Mouse (Mus musculus) urinary bladder, postnatal 14 days (tissue): ENCODE results near the gene Rab8b.
"Not testable (repeated sequence)": the region's sequence is repeated elsewhere in the genome, so short reads cannot be mapped to it uniquely, and the experiment has no call there.

Experiments
- DNase-seq: peaks from one replicate; pipeline ENCODE4 v3.0.0; 2021; ENCODE audit warnings: low spot score

Gene Rab8b

DNA sequence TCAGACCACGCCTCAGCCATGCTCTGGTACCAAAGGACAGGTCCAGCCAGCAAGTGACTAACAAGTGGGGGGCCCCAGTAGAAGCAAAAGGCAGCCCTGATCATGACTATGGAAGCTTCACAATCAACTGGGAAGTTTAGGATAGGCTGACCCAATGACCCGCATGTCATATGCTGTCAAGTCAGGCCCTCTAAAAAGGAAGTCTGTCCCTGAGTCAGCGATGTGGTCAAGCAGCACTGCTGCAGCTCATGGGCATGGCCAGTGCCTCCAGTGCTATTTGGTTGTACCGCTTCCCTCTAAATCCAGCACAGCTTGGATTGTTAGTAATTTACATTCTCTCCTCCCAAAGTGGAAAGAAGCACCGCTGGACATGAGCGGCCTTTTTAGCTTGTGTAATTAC is 32.7 kb downstream of the Rab8b start:
- peak; percentile 29 for DNase-seq

DNA sequence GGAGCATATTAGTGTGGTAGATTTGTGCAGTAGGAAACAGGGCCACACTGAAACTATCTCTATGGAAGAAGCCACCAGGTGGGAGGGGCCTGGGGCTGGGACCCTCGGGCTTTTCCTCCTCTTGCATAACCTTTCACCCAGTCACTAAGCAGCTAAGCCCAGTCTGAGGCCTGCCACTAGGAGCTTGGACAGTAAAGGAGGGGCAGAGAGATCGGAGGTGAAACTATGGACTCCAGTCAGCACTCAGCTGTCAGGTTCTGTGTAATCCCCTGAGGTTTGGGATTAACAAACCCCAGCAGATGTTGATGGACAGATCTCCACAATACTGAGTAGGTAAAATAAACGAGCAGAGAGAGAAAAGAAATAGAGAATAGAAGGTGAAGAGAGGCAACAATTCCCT is 33.1 kb downstream of the Rab8b start:
- DNase-seq = no peak

DNA sequence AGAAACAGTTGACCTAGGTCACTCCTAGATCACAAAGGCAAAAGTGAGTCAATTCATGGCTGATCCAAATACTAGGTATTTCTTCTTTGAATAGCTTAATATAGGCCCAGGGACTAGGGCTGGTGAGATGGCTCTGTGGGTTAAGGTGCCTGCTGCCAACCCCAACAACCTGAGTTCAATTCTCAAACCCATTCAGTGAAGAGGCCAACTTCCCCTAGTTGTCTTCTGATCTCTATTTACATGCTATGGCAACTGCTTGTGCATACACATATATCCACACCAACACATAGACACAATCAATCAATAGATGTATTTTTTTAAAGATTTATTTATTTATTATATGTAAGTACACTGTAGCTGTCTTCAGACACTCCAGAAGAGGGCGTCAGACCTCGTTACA is 34.9 kb downstream of the Rab8b start:
- no peak for DNase-seq

DNA sequence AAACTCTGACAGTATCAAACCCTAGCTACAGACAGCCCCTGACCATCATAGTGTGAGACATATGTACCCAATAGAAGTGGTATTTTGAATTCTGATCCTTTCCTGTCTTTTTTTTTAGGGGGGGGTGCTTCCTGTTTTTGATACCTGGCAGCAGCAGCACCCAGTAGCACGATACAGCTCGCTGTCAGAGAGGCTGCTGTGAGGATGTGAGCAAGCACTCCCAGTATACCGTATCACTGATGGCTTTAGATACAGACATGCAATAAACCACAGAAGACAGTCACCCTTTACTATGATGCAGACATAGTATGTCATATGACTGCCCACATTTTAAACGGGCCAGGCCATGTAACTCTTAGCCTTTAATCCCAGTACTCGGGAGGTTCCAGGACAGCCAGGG is 36.0 kb downstream of the Rab8b start:
- no peak for DNase-seq

DNA sequence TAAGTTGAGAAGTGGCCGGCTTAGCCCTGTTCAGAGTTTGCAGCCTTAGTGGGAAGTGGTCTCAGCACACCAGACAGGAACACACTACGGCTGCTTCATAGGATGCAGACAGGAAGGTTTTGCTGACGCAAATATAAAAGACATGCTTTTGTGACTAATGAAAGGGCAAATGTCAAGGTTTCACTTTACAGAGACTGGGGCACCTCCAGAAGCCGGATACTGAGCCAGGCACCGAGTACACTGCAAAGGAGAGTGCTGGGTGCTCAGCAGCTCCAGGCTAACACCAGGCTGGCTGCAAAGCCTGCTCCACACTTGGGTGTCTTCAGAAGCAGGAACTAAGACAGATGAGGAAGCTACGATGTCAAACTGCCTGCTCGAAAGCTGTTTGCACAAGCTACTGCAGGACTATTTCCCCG is 37.1 kb downstream of the Rab8b start:
- DNase-seq = no peak

DNA sequence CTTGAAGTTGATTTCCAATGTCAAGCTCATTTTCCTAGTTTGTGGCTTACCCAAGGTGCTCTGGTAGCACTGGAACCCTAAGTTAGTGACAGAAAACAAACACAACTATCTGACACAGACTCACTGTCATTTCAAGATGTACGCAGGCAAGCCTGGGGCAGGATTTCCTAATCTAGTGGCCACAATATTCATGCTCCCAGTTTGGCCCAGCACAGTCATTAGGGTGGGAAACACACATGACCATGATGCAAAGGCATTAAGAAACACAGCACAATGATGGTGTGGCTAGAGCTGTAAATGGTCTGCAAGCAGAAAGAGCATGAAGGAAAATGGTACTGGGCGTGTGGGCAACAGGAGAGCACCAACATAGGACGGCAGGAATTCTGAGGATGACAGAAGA is 37.6 kb downstream of the Rab8b start:
- DNase-seq = no peak

DNA sequence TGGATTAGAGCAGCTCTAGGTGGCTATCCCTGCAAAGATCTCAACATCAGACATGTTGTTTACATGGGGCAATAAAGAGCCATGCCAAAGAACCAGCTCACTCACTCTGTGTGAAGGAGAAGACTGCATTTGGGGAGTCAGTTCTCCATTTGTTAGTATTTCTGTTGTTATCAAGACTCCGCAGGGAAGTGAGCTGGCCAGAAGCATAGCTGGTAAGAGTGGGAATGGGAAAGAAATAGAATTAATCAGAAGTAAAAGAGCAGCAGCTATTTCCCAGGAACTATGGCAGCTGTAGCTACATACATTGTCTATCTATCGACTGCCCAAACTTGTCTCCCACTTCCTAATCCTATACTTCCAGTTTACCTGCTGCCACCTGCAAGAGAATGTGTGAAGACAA is 38.7 kb downstream of the Rab8b start:
- no peak for DNase-seq

DNA sequence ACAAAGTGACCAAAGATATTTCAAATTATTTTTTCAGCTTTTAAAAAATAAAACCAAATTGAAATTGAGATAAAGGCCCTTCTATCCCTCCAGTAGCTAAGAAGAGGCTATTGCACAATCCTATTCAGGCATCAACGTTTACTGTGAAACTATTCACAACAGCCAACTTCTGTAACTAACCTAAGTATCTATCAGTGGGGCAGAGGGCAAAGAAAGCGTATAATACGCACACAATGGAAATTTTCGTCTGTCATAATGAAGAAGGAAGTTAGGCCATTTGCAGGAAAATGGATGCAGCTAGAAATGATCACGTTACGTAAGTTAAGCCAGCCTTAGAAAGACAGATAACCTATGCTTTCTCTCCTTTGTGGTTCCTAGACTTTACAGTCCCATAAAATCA is 40.0 kb downstream of the Rab8b start:
- no peak for DNase-seq

DNA sequence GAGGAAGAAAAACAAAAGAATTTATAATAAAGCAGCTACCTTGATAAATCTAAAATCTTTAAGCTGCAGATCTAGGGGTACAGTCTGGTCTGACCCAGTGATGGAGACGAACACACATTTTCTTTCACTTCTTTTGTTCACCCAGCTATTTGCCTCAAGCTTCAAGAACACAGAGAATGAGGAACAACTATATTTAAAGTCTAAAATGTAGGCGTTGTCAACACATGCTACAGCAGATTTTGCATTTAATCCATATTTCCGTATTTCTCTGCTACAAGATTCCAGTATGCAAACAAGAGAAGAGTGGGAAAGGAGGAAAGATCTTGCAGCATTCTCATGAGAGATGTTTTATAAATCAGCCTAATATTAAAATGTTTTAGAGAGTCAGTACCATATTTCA is 40.6 kb downstream of the Rab8b start:
- DNase-seq = no peak

DNA sequence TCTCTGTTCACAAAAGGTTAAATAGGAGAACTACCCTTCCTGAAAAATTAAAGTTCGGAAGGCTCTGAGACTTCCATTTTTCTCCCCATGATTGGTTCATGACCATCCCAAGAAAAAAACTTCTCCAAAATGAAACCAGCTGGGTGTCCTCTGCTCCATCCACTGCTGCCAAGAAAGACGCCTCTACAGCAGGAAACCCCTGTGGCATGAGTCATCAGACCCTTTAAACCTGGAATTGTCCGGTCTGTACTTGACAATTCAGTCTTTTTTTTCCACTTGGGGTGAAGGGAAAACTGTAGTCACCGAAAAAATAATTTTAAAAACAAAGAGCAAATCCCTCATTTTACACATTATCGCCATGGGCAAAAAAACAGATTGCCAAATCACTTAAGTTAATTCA is 42.9 kb downstream of the Rab8b start:
- DNase-seq = peak; percentile 48

DNA sequence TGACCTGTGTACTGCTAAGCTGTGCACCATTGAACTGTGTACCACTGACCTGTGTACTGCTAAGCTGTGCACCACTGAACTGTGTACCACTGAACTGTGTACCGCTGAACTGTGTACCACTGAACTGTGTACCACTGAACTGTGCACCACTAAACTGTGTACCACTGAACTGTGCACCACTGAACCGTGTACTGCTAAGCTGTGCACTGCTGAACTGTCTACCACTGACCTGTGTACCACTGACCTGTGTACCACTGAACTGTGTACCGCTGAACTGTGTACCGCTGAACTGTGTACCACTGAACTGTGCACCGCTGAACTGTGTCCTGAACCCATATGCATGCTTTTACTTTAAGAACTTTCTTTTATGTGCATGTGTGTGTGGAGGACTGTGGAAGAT is 45.2 kb downstream of the Rab8b start:
- no peak for DNase-seq

DNA sequence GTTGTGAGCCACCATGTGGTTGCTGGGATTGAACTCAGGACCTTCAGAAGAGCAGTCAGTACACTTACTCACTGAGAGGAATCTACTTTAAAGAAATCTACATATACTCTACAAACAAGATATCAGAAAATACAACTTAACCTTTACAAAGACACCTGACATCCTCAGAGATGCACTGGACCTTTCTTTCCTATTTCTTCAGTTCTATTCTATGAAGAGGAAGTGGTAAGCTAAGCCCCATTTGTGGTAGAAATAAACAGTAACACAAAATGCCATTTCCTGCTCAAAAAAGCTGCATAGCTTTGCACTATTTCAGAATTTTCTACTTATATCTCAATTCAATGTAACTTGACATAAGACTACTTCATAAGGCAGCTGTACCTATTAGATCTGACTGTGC is 46.0 kb downstream of the Rab8b start:
- no peak for DNase-seq

DNA sequence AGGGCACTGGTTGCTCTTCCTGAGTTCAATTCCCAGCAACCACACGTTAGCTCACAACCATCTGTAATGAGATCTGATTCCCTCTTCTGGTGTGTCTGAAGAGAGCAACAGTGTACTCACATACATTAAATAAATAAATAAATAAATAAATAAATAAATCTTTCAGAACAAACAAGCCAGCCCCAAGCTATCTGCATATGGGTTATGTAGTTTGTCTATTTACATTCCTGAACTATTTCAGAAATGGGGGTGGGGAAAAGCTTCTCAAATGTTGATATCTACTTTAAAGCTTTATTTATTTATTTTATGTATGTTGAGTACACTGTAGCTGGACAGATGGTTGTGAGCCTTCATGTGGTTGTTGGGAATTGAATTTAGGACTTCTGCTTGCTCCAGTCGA is 46.5 kb downstream of the Rab8b start:
- not testable (repeated sequence) for DNase-seq

DNA sequence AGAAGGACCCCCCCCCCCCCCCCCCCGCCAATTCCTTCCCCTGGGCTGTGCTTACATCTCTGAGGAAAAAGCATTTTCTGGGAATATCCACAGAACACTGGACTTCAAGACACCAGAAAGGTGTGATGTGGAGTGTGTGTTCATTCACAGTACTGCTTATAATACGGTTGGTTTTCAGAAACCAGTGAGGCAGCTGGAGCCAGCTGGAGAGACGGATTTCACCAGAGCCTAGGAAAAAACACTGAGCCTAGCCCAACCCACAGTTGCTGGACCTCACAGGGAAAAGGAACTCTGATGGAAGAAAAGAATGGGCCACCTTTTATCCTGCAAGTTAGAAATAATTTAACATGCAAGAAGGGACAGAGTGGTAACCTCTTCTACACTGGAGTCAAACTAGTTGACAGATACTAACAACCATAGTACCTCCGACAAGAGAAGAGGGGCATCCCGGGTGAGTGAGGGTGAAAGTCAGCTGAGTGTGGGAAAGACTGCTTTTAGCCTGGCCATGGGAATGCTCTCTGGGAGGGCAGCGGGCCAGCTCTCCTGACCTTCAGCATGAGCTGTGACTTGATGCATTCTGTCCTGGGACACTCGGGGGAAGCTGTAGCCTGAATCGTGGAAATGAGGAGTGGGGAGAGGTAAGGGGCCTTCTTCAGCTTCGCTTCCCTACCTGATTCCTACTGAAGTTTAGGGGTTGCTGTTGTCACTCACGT is 47.3 kb downstream of the Rab8b start:
- peak; percentile 35 for DNase-seq

DNA sequence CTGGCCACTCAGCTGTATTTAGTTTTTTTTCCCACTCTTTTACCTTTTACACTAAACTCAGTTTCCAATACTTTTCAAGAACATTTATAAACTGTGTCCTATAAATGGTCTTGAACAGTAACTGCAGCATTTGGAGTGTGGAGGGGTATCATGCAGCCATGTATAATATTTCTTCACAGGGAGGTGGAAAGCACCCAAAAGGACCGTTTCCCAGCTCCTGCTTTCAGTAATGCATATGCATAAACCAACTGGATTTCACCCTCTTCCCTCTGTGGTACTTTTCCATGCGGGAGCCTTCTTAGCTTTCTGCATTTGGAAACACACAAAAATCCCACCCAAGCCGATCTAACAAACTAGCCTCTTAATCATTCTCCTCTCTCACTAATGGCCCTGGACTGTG is 54.8 kb downstream of the Rab8b start:
- DNase-seq = no peak

DNA sequence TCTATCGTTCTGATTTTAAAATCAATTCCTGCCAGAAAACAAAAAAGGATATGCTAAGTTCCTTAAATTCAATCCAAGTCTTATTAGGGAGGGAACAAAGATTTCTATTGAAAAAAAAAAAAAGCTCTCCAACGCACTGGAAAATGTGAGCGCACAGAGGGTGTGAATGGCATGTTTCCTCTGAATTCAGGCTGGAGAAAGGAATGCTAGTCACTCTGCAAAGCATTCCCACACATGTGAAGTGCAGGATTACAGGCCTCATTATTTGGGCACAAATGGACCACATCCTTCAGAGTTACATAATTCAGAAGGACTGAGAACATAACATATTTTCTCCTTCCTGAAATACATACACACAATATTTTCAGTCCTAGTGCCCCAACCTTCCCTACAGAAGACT is 56.0 kb downstream of the Rab8b start:
- no peak for DNase-seq

DNA sequence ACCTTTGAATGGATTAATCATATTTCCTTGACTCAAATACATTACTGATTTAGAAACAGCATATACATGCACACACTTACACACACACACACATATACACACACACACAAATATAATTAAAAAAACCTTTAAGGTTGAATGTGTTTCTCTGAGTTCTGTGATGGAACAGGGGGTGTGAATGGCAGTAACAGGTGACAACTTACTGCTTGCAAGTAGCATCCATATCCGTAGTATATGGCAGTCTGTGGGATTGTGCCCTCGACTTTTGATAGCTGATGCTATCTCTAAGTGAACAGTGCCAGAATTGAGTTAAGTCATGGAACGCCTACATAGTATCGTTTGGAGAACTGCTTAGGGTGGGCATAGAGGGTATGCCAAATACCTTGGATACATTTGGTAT is 57.3 kb downstream of the Rab8b start:
- no peak for DNase-seq

DNA sequence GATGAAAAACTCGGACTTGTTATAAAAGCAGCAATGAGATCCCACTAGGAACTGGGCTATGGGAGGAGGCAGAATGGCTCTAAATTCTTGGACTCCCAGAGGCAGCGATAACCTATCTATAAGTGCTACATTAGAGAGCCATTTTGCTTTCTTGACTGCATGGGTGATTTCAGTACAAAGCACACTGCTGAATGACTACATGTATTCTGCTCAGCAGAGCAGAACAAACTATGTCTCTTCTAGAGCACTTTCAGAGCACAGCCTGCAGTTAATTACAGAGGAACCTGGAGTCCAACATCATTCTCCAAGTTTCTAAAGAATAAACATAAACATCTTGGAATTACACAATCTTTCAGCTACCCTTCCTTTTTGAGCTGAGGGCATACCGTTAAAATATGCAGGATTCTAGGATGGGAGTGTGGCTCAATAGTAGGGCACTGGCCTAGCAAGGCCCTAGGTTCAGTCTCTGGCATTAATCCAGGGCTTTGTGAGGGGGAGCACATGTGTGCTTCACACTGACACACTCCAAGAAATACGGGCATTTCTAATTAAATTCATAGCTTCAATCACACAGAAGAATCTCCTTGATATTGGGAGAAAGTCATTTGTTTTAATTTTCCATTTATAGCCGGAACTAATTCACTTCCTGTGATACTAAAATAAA is 58.3 kb downstream of the Rab8b start:
- no peak for DNase-seq

DNA sequence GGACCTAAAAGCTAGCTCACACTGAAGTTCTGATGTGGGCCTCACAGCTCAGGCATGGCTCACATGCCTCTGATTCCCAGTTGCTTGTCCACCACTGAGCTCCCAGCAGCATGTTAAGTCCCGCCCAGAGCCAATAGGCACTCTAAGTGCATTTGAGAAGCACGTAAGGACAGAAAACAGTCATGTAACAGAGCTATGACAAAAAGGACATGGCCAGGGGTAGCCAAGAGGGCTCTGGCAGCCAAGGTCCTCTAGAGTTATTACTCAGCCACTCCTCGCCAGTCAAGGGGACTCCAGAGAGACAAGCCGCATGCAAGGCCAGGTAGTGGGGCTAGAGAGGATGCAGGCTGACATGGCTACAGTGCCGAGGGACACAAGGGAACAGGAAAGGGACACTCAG is 60.0 kb downstream of the Rab8b start:
- no peak for DNase-seq

DNA sequence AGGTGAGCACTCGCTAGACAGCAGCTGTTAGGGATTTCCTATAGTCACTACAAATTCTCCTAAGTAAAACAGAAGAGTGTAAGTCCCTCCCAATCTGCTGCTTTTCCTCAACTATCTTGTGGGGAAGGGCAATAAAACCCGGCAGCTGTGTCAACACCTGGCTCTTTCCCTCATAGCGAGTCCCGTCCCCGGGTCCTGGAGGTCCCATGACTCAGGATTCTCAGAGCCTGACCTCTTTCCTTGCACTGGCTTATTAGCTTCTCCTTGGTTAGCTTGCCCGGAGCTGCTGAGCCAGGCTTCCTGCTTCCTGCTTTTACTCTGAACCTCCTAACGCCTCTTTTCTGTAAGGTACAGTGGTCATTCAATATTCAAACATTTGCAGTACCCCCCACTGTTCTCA is 63.6 kb downstream of the Rab8b start:
- no peak for DNase-seq

DNA sequence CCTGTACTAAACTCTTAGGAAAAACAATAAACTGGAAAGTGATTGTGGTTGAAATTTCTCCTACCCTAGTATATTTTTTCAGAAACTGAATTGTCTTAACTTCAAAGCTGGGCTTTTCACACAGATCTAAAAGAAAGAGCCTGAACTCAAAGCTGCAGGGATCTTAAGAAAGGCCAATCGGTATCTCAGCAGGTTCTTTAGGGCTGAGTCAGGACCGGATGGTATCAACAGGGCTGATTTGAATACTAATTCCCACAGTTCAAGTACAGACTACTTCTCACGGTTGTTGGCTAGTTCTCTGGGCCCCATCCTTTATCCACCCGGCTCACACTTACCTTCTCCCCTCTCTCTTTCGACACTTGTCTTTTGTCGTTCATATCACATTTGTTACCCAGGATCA is 66.9 kb downstream of the Rab8b start:
- no peak for DNase-seq

DNA sequence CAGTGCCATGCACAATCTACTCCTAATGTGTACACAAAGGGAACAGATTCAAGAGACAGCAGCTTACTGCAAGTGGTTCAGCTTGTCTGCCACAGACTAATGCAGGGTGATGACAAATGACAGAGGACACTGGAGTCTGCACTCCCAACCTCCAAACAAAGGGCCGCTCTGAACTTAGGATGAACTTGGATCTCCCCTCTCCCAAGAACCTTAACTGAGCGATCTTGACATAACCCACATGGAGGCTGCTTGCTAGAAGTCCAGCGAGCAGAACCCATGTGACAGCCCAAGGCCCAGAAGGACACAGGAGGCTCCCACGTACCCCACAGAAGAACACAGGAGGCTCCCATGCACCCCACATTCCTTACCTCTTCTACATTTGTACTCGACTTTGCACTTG is 68.5 kb downstream of the Rab8b start:
- no peak for DNase-seq

DNA sequence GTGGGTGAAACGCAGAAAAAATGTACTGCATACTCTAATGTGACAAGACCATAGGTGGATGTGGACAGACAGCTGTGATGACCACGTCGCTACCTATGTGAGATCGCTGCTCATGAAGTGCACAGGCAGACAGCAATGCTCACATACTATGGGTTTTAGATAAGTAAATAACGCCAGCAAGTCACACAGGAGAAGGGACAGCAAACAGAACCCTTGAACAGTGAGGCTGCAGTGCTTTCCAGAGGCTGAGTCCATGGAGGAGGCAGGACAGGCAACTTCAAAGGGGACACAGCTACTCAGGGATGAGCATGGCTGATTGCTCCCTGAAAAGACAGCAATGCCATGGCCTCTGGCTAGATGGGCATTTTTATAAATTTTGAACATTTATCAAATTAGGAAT is 72.7 kb downstream of the Rab8b start:
- DNase-seq = no peak

DNA sequence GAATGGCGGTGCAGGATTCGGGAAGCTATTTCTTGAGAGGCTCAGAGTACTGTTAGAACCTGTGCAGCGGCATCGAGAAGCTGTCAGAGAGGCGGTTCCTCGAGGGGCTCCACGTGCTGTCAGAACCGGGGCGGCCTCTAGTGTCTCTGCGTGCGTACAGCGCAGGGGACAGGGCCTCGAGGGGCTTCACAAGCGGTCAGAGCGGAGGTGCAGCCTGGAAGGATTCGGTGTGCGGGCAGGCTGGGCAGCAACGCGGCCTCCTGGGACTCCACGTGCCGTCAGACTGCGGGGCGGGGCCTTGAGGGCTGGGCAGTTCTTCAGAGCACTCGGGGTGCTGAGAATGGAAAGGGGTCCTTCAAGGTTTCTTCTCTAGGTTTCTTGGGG is 84.4 kb downstream of the Rab8b start:
- no peak for DNase-seq
